Mouse (Mus musculus) myocyte (in vitro differentiated cells): ENCODE measurements around the gene Sall1.

ENCODE experiments used
- E2F4 ChIP-seq: IDR thresholded peaks from one replicate; pipeline ENCODE4 v1.6.1; 2011; ENCODE audit warnings: mild to moderate bottlenecking, control low read depth, moderate library complexity; ENCODE audit not compliant: insufficient read depth
- MAX ChIP-seq: IDR thresholded peaks from one replicate; pipeline ENCODE4 v1.6.1; 2011; ENCODE audit warnings: low read depth, mild to moderate bottlenecking, control low read depth
- MYOD1 ChIP-seq, 3 experiments: IDR thresholded peaks; one replicate each; pipeline ENCODE4 v1.6.1; 2011; ENCODE audit warnings: control low read depth in 2 of 3, low read depth in 2 of 3, mild to moderate bottlenecking in 2 of 3, moderate library complexity in 1 of 3; ENCODE audit not compliant: insufficient read length in 2 of 3, control insufficient read depth in 1 of 3
- POLR2A ChIP-seq: IDR thresholded peaks from one replicate; pipeline ENCODE4 v1.6.1; 2011; ENCODE audit warnings: low read depth, mild to moderate bottlenecking, control low read depth, moderate library complexity; ENCODE audit not compliant: insufficient read length
- POLR2AphosphoS2 ChIP-seq: IDR thresholded peaks from one replicate; pipeline ENCODE4 v1.6.1; 2011; ENCODE audit warnings: low read depth, control low read depth; ENCODE audit not compliant: insufficient read length
- USF1 ChIP-seq: IDR thresholded peaks from one replicate; pipeline ENCODE4 v1.6.1; 2011; ENCODE audit warnings: low read depth, mild to moderate bottlenecking, control low read depth, moderate library complexity

GRCm38 (mm10) chr8:89016465-89017070, 27.4 kb downstream of the Sall1 start:
- no peak for TF ChIP-seq POLR2A
- no peak for TF ChIP-seq MAX
- TF ChIP-seq E2F4 = no peak
- no peak for TF ChIP-seq USF1
- TF ChIP-seq MYOD1 (IDR thresholded peaks at IDR 0.05; ENCODE audit: control insufficient read depth in 1 of 3, insufficient read length in 2 of 3, low read depth in 2 of 3) = no peak
- TF ChIP-seq POLR2AphosphoS2 = no peak
